Mouse (Mus musculus) small intestine, adult 2 months (tissue): ENCODE measurements around the gene Gm45711. TPM values are rescaled to one million over a fixed set of nuclear protein-coding genes. Genes with fewer than 3 reads are reported as not detected.
"Not testable (repeated sequence)": the region's sequence is repeated elsewhere in the genome, so short reads cannot be mapped to it uniquely, and the experiment has no call there.

Source experiments
- H3K27ac ChIP-seq: fragments of 200-500 bp; 2 replicates; pipeline ENCODE4 v1.5.1; 2012; ENCODE audit warnings: low read depth, low read length, control low read depth, inconsistent platforms; ENCODE audit not compliant: insufficient read depth
- H3K27me3 ChIP-seq: fragments of 200-500 bp; 2 replicates; pipeline ENCODE4 v1.6.1; 2012; ENCODE audit warnings: mild to moderate bottlenecking, moderate library complexity, low read length, inconsistent platforms; ENCODE audit not compliant: control insufficient read depth, insufficient read depth
- H3K36me3 ChIP-seq: fragments of 200-500 bp; 2 replicates; pipeline ENCODE4 v1.6.1; 2012; ENCODE audit warnings: mild to moderate bottlenecking, low read length, control low read depth, inconsistent platforms; ENCODE audit not compliant: control insufficient read depth, insufficient read depth
- H3K4me1 ChIP-seq: fragments of 200-500 bp; 2 replicates; pipeline ENCODE4 v1.6.1; 2012; ENCODE audit warnings: low read length, inconsistent platforms, mixed read lengths; ENCODE audit not compliant: control insufficient read depth, insufficient read depth, insufficient read length
- H3K4me3 ChIP-seq: fragments of 200-500 bp; 2 replicates; pipeline ENCODE4 v1.5.1; 2012; ENCODE audit warnings: low read depth, mild to moderate bottlenecking, control low read depth, inconsistent platforms, low read length, moderate library complexity
- CTCF ChIP-seq: fragments of 200-500 bp; IDR thresholded peaks from 2 replicates; pipeline ENCODE4 v1.5.1; 2012; ENCODE audit warnings: low read depth, mild to moderate bottlenecking, control low read depth, inconsistent platforms, low read length, moderate library complexity, mixed read lengths; ENCODE audit not compliant: insufficient replicate concordance, insufficient read length; ENCODE audit errors: extremely low read depth
- POLR2A ChIP-seq: fragments of 200-500 bp; IDR thresholded peaks from 2 replicates; pipeline ENCODE4 v1.6.1; 2012; ENCODE audit warnings: low read depth, mild to moderate bottlenecking, control low read depth, inconsistent platforms, low read length, moderate library complexity
- WGBS: fragments of 180-500 bp; shearing (Covaris S2); methylation state at CpG from one replicate; pipeline ENCODE4 v1.1.7; 2018; 5-methylcytosine and 5-hydroxymethylcytosine counted together
- polyA plus RNA-seq: library from polyadenylated mRNA; depleted of rRNA; stranded (reverse); fragments of >200 nt; gene quantifications from 2 replicates; pipeline ENCODE4 v1.2.3, GENCODE M21; 2012; rRNA removed

Gene Gm45711
- not detected in 2 replicates for polyA plus RNA-seq

DNA sequence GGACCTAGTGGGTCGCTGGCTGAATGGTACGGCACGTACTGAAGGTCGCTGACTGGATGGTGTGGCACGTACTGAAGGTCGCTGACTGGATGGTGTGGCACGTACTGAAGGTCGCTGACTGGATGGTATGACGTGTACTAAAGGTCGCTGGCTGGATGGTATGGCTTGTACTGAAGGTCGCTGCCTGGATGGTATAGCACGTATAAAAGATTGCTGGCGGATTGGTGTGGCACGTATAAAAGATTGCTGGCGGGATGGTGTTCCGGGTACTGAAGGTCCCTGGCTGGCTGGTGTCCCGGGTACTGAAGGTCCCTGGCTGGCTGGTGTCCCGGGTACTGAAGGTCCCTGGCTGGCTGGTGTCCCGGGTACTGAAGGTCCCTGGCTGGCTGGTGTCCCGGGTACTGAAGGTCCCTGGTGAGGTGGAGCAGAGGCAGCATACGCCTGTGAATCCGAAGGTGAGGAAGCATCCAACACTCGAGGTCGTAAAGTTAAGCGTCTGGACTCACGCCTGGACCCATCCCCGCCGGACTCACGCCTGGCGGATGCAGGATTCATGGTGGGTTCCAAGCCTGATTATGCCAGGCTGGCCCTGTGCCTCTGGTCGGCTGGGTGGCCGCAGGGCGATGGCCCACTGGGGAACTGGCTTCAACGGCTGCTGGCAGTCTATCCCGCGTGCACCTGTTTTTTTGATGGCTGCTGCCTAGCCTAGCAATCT is at the start of gene Gm45711, which contains the start of gene Cmtm1:
Gene Gm45711 (minus strand): TSS at position 641 of the 715 bp plus-strand sequence.
Gene Cmtm1 (minus strand): TSS at position 705 of the 715 bp plus-strand sequence.
- H3K27ac ChIP-seq, H3K27me3 ChIP-seq, H3K36me3 ChIP-seq, H3K4me3 ChIP-seq, H3K4me1 ChIP-seq: not testable (repeated sequence)
- WGBS, result 80% methylated on average over 36 of the region's 36 CpGs

DNA sequence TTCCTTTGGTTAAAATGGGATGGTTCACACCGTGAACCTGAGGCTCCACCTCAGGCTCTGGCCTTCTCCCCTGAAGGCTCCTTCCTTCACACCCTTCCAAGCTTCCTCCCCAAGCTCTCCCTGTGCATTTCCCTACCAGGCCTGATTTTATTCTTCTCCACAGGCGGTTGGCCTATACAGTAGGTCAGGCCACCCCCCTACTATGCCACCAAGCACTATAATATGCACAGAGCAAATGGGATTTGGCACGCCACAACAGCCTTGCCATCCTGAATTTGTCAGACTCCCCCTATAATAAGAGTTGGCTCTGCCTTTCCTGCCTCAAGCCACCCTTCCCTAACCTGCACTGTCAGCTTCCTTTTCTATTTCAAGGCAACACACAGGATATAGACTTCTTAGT is 48.8 kb upstream of the Gm45711 start:
- peaks cover 23% of the 10 kb centered on the region for H3K36me3 ChIP-seq
- no peaks in the 10 kb centered on the region for H3K27me3 ChIP-seq
- no peaks in the 10 kb centered on the region for H3K4me1 ChIP-seq
- WGBS, result 91% methylated on average over 3 of the region's 3 CpGs
- H3K4me3 ChIP-seq, result no peak overlapping the region
- TF ChIP-seq POLR2A, result no peak
- no peak overlapping the region for H3K27ac ChIP-seq

DNA sequence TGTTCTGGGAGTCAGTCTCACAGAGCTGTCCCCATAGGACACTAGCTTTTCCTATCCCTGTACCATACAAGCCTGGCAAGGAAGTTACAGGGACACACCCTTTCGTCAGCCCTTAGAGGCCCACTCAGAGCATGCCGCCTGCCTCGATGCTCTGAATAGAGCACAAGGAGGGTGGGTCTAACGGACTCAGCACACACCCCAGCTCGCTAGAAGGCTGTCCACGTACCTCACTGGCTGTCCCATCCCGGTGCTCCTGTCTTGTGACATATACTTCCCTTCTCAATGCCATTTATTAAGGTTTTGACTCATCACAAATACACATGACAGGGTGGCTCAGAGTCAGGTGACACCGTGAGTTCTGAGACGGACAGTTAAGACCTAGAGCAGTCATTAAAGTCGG is 44.6 kb upstream of the Gm45711 start:
- 86% methylated on average over 10 of the region's 10 CpGs for WGBS
- H3K4me1 ChIP-seq, result no peaks in the 10 kb centered on the region; the same call in 1 of the 2 replicates
- no peak for TF ChIP-seq CTCF

DNA sequence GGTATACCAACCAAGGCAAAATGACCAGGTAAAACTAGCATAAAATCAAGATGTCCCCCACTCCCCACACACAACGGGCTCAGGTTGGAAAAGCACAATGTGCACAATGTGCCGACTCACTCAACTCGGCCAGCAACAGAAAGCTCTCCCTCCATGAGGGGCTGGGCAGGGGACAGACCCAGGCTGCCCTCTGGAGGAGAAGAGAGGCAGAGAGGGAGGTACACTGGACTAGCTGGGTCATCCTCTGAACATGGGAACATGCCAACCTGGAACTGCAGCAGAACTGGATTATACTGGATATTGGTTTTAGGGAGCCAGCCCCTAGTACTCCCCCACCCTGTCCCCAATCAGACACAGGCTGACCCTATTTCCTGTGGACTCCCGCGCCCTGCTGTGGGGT is 43.3 kb upstream of the Gm45711 start:
- no peak overlapping the region for H3K27ac ChIP-seq
- 72% methylated on average over 5 of the region's 5 CpGs for WGBS
- H3K27me3 ChIP-seq, result no peaks in the 10 kb centered on the region
- H3K4me1 ChIP-seq, result no peaks in the 10 kb centered on the region; the same call in 1 of the 2 replicates
- H3K36me3 ChIP-seq, result peaks cover 21% of the 10 kb centered on the region
- no peak for TF ChIP-seq POLR2A
- TF ChIP-seq CTCF, result no peak
- no peak overlapping the region for H3K4me3 ChIP-seq

More for the DNA sequence above, 44.6 kb upstream of the Gm45711 start:
- no peak overlapping the region for H3K27ac ChIP-seq
- peaks cover 19% of the 10 kb centered on the region for H3K36me3 ChIP-seq
- no peaks in the 10 kb centered on the region for H3K27me3 ChIP-seq
- no peak overlapping the region for H3K4me3 ChIP-seq

DNA sequence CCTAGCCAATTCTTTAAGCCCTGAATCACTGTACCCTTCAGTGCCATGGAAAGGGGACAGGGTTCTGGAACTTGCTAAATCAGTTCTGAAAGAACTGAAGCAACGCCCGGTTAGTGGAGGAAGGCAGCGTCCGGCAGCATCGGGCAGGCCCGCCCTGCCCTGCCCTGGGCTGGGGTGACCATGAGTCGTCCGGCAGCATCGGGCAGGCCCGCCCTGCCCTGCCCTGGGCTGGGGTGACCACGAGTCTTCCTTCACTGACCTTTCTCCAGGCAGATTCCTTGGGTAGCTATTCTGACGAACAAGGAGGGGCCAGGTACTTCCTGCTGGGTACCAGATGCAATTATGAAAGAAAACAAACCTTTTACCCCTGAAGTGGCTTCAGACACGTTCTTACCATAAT is 40.2 kb upstream of the Gm45711 start:
- no peak overlapping the region for H3K27ac ChIP-seq
- H3K4me3 ChIP-seq, result no peak overlapping the region
- 53% methylated on average over 13 of the region's 13 CpGs for WGBS

DNA sequence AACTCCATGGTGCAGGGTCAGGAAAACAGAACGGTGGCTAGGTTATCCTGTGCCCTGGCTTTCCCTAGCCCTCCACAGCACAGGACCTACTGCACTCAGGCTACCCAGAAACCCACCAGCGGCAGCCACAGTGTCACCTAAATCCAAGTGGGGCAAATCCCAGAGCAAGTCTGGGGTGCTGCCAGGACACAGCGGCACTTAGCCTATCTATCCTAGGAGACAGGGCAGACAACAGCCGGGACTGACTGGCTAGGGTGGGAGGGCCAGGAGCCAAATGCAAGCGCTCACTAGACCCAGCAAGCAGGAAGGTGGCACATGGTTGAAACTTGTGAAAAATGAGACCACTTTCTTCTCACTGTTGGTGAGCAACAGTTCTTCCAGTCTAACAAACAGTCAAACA is 39.1 kb upstream of the Gm45711 start:
- H3K36me3 ChIP-seq, result peaks cover 6% of the 10 kb centered on the region; the same call in 1 of the 2 replicates
- no peaks in the 10 kb centered on the region for H3K27me3 ChIP-seq
- H3K4me3 ChIP-seq, result no peak overlapping the region
- H3K27ac ChIP-seq, result no peak overlapping the region
- H3K4me1 ChIP-seq, result no peaks in the 10 kb centered on the region; the same call in 1 of the 2 replicates
- WGBS, result 76% methylated on average over 5 of the region's 5 CpGs
- TF ChIP-seq POLR2A (no peak), CTCF (no peak)

More for the DNA sequence above, 40.2 kb upstream of the Gm45711 start:
- Histone ChIP-seq H3K4me1 (no peaks in the 10 kb centered on the region; the same call in 1 of the 2 replicates), H3K27me3 (no peaks in the 10 kb centered on the region), H3K36me3 (peaks cover 16% of the 10 kb centered on the region)
- TF ChIP-seq POLR2A, result no peak
- TF ChIP-seq CTCF, result no peak

DNA sequence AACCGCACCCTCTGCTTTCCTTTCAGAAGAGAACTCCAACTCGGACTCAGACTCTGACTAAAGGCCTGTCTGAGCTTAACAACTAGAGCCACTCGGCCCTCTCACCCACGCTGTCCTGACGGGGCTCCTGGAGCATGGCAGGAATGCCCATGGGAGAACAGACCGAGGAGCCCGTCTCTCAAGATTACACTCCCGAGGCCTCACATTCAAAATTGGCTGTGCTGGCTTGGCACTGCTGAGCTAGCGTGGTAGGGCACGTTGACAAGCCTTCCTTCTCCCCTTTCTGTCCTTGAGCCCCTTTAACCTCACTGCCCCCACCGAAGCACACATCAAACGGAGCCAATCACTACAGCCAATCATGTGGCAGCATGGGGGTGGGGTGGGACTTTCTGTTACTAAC is 36.8 kb upstream of the Gm45711 start:
- no peaks in the 10 kb centered on the region for H3K27me3 ChIP-seq
- whole genome bisulfite sequencing, result 74% methylated on average over 12 of the region's 12 CpGs
- peaks cover 6% of the 10 kb centered on the region; the same call in 1 of the 2 replicates for H3K36me3 ChIP-seq
- H3K4me1 ChIP-seq, result no peaks in the 10 kb centered on the region; the same call in 1 of the 2 replicates
- no peak overlapping the region for H3K4me3 ChIP-seq
- no peak for TF ChIP-seq POLR2A
- TF ChIP-seq CTCF, result no peak
- no peak overlapping the region for H3K27ac ChIP-seq
